Mouse (Mus musculus) cerebellum, adult 8-10 months (tissue): Measurements from ENCODE around the gene Unc13d.
"Not testable (repeated sequence)": the region's sequence is repeated elsewhere in the genome, so short reads cannot be mapped to it uniquely, and the experiment has no call there.

ENCODE experiments used
- DNase-seq: peaks from one replicate; pipeline ENCODE4 v3.0.0; 2022

Gene Unc13d

DNA sequence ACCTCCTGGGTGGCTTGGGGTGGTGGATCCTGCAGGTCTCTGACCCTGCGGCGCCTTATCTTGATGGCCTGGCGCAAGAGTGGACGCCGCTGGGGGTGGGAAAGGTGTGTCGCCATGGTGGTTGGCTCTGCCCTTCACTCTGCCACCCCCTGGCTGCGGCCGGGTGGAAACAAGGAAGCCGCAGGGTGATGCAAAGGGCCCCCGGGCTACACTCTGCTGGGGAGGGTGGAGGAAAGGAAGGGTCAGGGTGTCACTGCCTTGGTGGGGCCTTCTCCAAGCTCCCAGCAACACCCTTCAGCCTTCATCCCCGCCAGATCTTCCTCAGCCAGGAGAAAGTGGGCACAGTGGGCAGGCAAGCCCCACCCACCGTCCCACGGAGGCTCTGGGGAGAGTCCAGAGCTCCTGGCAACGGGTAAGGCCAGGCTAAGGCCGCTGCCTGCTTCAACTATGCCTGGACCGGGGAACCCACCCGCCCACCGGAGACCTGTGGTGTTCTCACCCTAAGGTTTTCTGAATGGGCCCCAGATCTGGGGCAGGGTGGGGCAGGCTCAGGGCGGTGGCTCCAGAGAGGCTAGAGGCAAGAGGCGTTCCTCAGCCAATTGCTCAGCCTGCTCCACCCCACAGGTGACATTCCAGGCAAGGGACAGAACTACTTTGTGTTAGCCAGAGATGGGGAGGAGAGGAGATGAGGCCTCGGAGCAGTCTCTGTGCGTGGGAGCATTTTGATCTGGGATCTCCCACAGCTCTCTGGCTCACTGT is at the start of gene Unc13d:
Gene Unc13d (minus strand): TSS at position 516 of the 759 bp plus-strand sequence.
- peak; percentile 40 for DNase-seq

DNA sequence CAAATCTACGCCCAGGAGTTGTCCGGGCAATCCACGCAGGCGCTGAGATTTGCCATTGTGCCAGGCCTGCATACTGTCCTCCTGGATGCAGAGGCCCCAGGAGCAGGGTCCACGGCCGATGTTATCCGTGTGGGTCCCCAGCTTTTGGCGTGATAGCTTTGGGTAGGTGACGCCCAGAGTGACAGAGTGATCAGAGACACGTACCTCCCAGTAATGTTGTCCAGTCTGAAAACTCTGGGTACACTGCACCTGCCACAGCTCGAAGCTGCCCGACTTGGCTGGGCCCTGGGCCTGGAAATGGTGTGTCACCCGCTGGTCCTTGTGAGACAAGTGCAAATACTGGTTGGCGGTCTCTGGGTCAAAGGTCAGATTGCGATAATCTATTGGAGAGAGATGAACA is 48.5 kb upstream of the Unc13d start:
- DNase-seq, result no peak

DNA sequence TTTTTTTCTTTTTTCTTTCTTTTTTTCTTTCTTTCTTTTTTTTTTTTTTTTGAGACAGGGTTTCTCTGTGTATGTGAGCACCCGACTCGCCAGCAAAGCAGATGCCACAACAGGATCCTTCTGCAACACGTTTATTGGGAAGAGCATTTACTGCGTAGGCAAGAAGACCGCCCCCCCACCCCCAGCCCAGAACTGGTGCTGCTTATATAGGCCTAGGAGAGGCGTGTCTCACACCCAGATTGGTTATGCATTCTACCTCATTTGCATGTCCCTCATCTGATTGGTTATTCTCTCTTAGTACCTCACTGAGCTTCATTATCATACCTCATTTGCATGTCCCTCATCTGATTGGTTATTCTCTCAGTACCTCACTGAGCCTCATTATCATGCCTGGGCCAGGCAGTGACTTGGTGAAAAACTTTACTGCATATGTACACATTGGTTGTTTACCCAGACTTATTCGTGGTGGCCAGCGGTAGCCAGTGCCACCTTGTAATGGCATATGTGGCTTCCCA is 44.0 kb upstream of the Unc13d start:
- DNase-seq, result not testable (repeated sequence)

DNA sequence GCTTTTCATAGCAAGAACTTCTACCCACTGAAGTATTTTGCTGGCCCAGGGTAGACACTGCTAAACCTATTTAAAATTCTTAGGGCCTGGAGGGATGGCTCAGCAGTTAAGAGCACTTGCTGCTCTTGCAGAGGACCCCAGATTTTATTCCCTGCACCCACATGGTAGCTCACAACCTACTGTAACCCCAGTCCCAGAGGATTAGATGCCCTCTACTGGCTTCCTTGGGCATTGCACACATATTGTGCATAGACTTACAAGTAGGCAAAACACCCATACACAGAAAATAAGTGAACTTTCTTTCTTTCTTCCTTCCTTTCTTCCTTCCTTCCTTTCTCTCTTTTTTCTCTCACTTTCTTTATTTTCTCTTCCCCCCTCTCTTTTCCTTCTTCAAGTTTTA is 40.1 kb upstream of the Unc13d start:
- DNase-seq, result no peak

DNA sequence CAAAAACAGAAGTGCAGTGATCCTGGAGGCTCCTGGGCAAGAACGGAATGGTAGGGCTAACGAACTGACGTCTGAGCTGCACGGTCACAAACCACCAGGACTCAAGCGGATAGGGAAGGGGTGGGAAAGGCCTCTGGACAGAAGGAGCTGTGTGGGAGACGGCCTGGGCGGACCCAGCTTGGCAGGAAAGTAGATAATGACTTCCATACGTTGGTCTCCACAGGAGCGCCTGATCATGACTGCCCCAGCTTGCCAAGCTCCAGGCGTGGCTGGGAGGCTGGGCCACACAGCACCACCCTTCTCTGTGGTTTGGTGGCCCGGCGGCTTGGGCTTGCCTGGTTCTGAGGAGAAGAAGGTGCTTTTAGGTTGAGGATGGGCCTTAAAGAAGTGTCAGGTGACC is 39.5 kb upstream of the Unc13d start:
- no peak for DNase-seq

GRCm38 (mm10) chr11:116111611-116112203 is 33.9 kb upstream of the Unc13d start:
- DNase-seq, result no peak

GRCm38 (mm10) chr11:116111067-116111466 is 33.3 kb upstream of the Unc13d start:
- no peak for DNase-seq

- no peak for DNase-seq
These were observed 32.8 kb upstream of the Unc13d start for GRCm38 (mm10) chr11:116110540-116110939.

- DNase-seq, result no peak
These were observed 32.4 kb upstream of the Unc13d start for GRCm38 (mm10) chr11:116110131-116110530.

- no peak for DNase-seq
These were observed 31.8 kb upstream of the Unc13d start for GRCm38 (mm10) chr11:116109441-116110081.

DNA sequence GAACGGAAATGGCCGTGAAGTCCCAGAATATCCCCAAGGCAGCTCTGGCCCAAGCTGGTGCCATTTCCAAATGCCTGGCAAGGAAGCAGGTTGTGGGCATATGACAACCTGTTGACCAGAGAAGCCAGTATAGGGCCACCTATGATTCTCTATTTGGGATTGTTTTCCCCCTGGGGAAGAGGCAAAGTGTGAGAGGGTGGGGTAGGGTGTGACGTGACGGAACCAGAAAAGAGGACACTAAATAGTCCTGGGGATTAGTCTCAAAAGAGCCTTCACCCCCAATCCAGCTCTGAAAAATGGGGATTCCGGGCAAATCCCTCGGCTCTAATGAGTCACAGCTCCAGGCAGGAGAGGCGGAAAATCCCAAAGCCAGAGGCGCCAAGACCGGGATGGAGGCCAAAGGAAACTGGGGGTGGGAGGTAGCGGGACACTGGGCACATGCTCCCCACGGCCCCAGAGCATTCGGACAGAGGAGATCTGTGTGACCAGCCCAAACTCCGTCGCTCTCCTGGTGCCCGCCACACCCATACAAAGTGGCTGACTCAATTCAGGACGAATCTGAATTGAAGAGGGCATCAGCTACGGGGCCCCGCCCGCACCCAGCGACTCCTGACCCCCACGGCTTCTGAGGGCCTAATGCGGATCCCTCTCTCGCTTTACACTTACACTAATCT is 30.8 kb upstream of the Unc13d start:
- no peak for DNase-seq

- DNase-seq, result no peak
These were observed 30.1 kb upstream of the Unc13d start for GRCm38 (mm10) chr11:116107777-116108285.

DNA sequence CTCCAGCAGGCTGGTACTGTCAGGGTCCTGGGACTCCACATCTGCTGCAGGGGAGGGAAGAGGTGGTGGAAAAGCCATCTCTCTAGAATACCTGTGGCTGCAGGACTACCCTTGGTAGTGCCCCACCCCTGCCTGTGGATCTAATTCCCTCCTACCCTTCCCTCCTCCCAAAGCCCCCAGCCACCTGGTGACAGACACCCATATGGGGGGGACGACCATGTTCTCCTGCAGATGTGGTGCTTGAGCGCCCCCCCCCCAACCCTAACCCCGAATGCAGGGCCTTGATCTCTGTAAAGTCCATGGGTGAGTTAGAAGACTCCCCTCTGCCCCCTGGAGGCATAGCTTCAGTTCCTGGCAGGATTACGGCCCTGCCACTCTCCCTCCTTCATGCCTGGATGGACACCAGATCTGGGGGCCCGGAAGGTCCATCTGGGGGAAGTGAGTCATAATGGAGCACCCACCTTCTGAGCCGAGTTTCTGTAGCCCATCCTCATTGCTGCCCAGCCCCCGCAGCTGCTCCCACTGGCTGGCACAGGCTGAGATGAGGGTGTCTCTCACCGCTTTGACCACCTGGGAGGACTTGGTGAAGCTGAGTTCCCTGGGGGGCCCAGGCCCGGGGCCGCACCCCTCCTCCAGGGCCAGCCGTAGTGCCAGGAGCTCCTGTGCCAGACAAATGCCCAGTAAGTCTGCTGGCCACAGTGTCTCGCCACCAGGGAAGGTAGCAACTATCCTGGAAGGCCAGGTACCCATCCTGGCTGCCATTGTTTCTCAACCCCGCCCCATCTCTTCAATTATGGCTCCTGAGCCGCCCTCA is 29.4 kb upstream of the Unc13d start:
- no peak for DNase-seq

DNA sequence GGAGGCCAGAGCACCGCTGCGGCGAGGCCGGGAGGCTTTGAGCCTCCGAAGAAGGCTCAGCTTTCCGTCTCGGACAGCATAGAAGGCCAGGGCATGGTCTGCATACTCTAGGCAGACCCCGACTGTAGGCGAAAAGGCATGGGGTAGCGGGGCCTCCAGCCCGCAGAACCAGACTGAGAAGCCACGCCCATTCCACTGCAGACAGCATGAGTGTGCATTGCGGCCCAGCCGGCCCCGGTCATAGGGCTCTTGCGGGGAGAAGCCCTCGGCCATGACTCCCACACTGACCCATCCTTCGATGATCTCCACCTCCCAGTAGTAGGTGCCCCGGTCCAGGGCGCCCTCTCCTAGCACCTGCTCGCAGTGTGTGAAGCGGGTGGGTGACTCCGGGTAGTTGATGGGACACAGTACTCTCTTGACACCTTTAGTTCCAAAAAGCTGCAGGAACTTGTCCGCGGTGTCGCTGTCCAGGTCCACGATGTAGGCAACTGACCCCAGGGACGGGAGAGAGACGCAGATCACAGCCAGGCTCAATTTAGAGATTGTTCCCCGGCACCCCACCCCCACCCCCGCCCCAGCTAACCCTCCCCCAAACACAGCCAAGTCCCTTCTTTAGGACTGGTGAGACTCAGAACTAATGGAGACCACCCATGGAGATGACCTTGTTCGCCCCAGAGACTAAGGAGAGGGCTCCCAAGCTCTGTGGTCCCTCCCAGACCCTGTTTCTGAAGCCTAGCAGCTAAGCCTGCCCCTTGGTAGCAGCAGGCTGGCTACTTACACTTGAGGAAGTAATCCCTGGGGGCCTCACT is 28.6 kb upstream of the Unc13d start:
- no peak for DNase-seq

- no peak for DNase-seq
These were observed 27.3 kb upstream of the Unc13d start for GRCm38 (mm10) chr11:116105065-116105464.

DNA sequence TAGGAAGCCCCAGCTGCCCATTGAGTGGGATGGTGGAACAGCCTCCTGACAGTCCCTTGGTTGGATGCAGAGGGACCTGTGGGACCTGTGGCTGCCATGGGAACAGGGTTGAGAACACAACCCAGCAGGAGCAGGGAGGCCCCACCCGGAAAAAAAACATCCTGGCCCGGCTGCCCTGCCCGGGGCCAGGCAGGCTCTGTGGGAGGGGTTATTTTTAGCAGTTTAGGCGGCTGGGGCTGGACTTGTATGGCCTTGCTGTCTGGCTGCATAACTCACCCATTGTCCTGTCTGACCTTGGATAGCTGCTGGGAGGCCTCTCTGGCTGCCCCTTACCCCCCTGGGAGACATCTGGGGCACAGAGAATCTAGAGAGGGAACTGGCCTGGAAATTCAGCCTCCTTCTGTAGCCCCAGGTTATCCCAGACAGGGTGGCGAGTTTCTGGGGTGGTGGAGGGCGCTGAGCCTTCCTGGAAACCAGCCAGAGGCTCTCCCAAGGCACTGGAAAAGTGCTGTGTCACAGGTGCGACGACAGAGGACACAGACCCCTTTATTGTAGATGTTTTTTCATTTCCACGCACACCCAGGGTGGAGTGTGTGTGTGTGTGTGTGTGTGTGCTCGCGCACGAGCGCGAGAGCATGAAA is 26.4 kb upstream of the Unc13d start:
- no peak for DNase-seq

DNA sequence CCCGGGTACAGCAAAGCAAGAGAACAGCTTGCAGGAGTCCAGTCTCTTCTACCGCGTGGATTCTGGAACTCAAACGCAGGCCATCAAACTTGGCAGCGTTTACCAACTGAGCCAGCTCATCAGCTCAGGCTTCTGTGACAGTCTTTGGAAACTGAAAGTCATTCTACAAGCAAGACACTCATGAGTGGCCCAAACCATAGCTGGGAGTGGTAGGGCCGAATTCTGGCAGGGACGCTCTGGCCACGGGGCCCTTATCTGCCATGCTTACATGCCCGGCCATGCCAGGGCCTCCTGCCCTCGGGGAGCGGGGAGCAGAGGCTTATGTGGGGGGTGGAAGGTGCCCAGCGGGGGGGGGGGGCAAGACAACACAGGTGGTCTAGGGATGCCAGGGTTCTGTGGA is 25.8 kb upstream of the Unc13d start:
- DNase-seq, result no peak

DNA sequence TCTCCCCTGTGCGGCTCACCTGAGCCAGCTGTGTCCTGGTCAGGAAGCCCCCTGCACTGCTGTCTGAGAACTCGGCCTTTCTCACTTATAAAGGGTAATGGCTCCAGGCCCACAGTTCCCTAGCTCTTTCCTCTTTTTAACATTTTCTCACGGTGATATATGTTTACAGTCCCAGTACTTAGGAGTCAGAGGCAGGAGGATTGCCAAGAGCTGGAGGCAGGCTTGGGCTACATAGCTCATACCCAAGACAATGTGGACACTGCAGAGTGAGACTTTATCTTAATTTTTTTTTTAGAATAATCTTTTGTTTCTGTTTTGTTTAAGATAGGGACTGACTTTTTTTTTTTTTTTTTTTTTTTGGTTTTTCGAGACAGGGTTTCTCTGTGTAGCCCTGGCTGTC is 24.7 kb upstream of the Unc13d start:
- DNase-seq, result no peak

GRCm38 (mm10) chr11:116101931-116102381 is 24.2 kb upstream of the Unc13d start:
- DNase-seq, result no peak

DNA sequence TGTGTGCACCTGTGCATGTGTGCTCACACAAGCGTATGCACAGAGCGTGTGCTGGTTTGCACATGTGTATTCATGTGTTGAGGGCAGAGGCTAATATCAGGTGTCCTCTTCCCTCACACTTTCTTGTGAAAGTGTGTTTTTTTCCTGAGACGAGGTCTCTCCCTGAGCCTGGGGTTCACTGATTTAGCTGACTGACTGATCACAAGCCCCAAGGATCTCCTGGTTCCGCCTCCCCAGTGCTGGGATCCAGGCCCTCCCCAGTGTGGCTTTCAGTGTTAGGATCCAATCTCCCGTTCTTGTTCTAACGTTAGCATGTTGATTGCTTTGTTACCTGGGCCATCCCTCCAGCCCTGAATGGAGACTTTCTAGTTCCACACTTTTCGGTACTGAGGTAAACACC is 23.1 kb upstream of the Unc13d start:
- no peak for DNase-seq

- no peak for DNase-seq
These were observed 22.6 kb upstream of the Unc13d start for GRCm38 (mm10) chr11:116100385-116100784.
